Mouse (Mus musculus): Measurements from ENCODE around the gene Asb6. TPM values are rescaled to one million over a fixed set of nuclear protein-coding genes. Genes with fewer than 3 reads are reported as not detected.

The Asb6 gene
- polyA plus RNA-seq, 1 experiment from 2014 or later, result 34.5 TPM

DNA sequence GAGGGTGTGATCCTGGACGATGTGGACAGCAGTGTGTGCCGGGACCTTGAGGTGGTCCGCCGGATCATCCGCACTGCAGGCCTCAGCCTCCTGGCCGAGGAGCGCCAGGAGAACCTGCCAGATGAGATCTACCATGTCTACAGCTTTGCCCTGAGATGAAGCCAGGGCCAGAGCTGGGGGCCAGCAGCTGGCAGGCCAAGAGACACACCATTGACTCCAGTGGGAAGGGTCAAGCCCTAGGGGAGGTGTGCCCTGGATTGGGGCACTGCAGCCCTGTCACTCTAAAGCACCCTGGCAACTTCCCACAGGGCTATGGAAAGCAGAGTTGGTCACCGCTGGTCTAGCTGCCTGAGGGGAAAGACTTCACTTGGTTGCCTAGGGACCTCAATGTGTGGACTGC is 7.7 kb downstream of the Asb6 start:
- TF ChIP-seq CTCF (IDR thresholded peaks at IDR 0.05; ENCODE audit: low read depth), result no peak
- Histone ChIP-seq H3K36me3 (ENCODE audit: insufficient read depth) (peaks cover 81% of the 10 kb centered on the region), H3K27me3 (ENCODE audit: insufficient read depth, low read length) (no peaks in the 10 kb centered on the region), H3K9me3 (ENCODE audit: low read depth, low read length) (no peaks in the 10 kb centered on the region), H3K4me3 (ENCODE audit: low read depth, low read length) (no peak overlapping the region), H3K4me1 (ENCODE audit: insufficient read depth) (peaks cover 12% of the 10 kb centered on the region), H3K4me2 (no peak overlapping the region), H3K9ac (no peak overlapping the region), H3K27ac (ENCODE audit: low read depth) (peak overlapping the region; percentile 65)
- DNase-seq, result no peak
- 87% methylated on average over 8 of the region's 8 CpGs for WGBS
- no peak for ATAC-seq (ENCODE audit: insufficient read depth)

DNA sequence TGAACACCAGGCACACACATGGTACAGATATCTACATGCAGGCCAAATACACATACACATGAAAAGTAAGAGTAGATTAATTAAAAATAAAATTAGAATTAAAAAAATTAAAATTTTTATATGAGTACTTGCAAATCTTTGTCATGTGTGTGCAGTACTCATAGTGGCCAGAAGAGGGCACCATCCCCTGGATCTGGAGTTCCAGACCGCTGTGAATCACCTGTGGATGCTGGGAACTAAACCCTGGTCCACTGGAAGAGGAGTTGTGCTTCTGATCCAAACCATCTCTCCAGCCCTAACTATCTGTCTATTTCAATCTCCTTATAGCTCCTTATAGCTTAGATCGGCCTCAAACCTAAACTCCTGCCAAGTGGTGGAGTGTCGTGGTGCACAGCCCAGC is 9.1 kb downstream of the Asb6 start:
- peak; percentile 55 for TF ChIP-seq CTCF (IDR thresholded peaks at IDR 0.05; ENCODE audit: low read depth)
- ATAC-seq (ENCODE audit: insufficient read depth), result no peak
- Histone ChIP-seq H3K4me1 (ENCODE audit: insufficient read depth) (peaks cover 4% of the 10 kb centered on the region; the same call in 1 of the 2 replicates), H3K36me3 (ENCODE audit: insufficient read depth) (peaks cover 83% of the 10 kb centered on the region), H3K9me3 (ENCODE audit: low read depth, low read length) (no peaks in the 10 kb centered on the region), H3K9ac (no peak overlapping the region), H3K27ac (ENCODE audit: low read depth) (no peak overlapping the region), H3K4me2 (no peak overlapping the region), H3K27me3 (ENCODE audit: insufficient read depth, low read length) (no peaks in the 10 kb centered on the region), H3K4me3 (ENCODE audit: low read depth, low read length) (no peak overlapping the region)
- no peak for DNase-seq
- WGBS, result 93% methylated on average over 3 of the region's 3 CpGs

DNA sequence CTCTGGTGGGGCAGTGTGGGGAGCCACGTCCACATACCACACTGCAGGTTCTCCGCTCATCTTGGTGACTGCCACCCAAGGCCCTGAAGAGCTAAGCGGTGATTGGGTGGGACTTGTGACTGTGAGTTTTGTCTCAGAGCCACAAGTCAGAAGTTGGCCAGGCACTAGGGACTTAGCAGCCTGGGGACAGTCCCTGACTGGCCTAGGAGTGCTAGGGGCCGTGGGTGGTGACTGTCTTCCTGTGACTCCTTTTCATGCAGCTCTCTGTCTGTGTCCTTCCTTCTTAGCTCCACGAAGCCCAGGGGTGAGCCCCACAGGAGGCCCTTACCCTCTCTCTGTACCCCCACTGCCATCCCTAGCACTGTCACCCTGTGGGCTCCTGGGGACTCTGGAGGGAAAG is 10.3 kb downstream of the Asb6 start:
- Histone ChIP-seq H3K9me3 (ENCODE audit: low read depth, low read length) (no peaks in the 10 kb centered on the region), H3K27ac (ENCODE audit: low read depth) (no peak overlapping the region), H3K9ac (no peak overlapping the region), H3K27me3 (ENCODE audit: insufficient read depth, low read length) (no peaks in the 10 kb centered on the region), H3K4me2 (no peak overlapping the region), H3K36me3 (ENCODE audit: insufficient read depth) (peaks cover 84% of the 10 kb centered on the region), H3K4me1 (ENCODE audit: insufficient read depth) (peaks cover 4% of the 10 kb centered on the region; the same call in 1 of the 2 replicates), H3K4me3 (ENCODE audit: low read depth, low read length) (no peak overlapping the region)
- ATAC-seq (ENCODE audit: insufficient read depth) (no peak), DNase-seq (no peak)
- WGBS, result 90% methylated on average over 5 of the region's 5 CpGs
- TF ChIP-seq CTCF (IDR thresholded peaks at IDR 0.05; ENCODE audit: low read depth), result no peak

DNA sequence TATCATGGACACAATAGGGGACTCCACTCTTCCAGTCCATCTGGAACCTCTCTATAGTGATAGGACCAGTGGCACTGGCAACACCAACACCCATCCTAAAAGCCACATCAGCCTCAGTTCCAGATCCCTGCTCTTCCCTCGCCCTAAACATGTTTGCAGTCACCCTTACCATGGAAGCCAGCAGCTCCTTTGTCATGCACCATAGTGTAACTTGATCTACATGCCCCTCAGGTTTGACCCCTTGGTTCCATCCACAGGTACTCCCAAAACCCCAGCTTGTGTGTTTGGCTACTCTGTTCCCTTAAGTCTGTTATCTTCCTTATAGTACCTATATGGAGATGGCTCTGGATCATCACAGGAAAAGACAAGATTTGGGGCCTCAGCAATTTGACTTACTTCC is 13.8 kb downstream of the Asb6 start:
- no peak overlapping the region for H3K4me2 ChIP-seq
- WGBS, result 90% methylated on average over 1 of the region's 1 CpGs
- no peak for DNase-seq

DNA sequence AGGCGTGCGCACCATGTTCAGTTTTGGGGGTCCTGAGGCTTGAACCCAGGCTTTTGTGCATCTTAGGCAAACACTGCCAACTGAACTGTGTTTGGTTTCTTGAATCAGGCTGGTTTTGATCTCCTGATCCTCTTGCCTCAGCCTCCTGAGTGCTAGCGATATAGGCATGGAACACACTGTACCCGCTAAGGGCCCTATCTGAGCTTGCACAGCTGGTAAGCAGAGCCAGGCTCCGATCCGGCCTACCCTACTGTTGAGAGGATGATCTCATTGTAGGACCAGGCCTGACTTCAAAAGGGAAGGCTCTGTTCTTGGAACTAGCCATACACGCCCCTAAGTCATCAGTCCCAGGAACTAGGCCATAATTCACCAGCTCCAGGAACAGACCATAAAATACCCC is 19.6 kb downstream of the Asb6 start:
- peaks cover 41% of the 10 kb centered on the region for H3K36me3 ChIP-seq (ENCODE audit: insufficient read depth)
- H3K9ac ChIP-seq, result no peak overlapping the region
- H3K27me3 ChIP-seq (ENCODE audit: insufficient read depth, low read length), result no peaks in the 10 kb centered on the region
- no peak overlapping the region for H3K4me2 ChIP-seq
- no peak for TF ChIP-seq CTCF (IDR thresholded peaks at IDR 0.05; ENCODE audit: low read depth)
- H3K27ac ChIP-seq (ENCODE audit: low read depth), result no peak overlapping the region
- peaks cover 6% of the 10 kb centered on the region; the same call in 1 of the 2 replicates for H3K4me1 ChIP-seq (ENCODE audit: insufficient read depth)
- ATAC-seq (ENCODE audit: insufficient read depth) (no peak), DNase-seq (no peak)
- H3K9me3 ChIP-seq (ENCODE audit: low read depth, low read length), result no peaks in the 10 kb centered on the region
- 84% methylated on average over 7 of the region's 7 CpGs for WGBS
- no peak overlapping the region for H3K4me3 ChIP-seq (ENCODE audit: low read depth, low read length)

More for the DNA sequence above, 13.8 kb downstream of the Asb6 start:
- no peaks in the 10 kb centered on the region for H3K27me3 ChIP-seq (ENCODE audit: insufficient read depth, low read length)
- ATAC-seq (ENCODE audit: insufficient read depth), result no peak
- H3K9me3 ChIP-seq (ENCODE audit: low read depth, low read length), result no peaks in the 10 kb centered on the region
- H3K27ac ChIP-seq (ENCODE audit: low read depth), result no peak overlapping the region
- no peak for TF ChIP-seq CTCF (IDR thresholded peaks at IDR 0.05; ENCODE audit: low read depth)
- no peak overlapping the region for H3K4me3 ChIP-seq (ENCODE audit: low read depth, low read length)
- no peaks in the 10 kb centered on the region for H3K4me1 ChIP-seq (ENCODE audit: insufficient read depth)
- no peak overlapping the region for H3K9ac ChIP-seq
- peaks cover 79% of the 10 kb centered on the region for H3K36me3 ChIP-seq (ENCODE audit: insufficient read depth)

DNA sequence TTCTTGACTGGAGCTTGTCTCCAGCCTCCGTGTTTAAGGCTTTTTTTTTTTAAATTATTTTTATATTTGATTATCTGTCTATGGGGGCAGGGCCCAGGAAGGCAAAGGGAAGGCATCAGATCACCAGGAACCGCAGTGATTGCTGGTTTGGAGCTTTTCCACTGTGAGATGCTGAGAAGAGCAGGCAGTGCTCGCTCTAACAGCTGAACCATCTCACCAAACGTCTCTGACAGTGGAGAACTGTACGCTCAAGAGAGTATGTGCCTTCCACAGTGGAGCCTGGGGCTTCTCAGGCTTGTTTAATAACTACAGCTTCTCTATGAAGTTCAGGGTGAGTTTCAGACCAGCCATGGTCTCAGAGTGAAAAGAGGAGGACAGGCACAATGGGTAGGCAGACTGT is 20.6 kb downstream of the Asb6 start:
- peaks cover 31% of the 10 kb centered on the region for H3K36me3 ChIP-seq (ENCODE audit: insufficient read depth)
- peak overlapping the region; percentile 97 for H3K4me2 ChIP-seq
- peak overlapping the region; percentile 47; the same call in 1 of the 2 replicates for H3K27ac ChIP-seq (ENCODE audit: low read depth)
- peaks cover 6% of the 10 kb centered on the region; the same call in 1 of the 2 replicates for H3K4me1 ChIP-seq (ENCODE audit: insufficient read depth)
- H3K27me3 ChIP-seq (ENCODE audit: insufficient read depth, low read length), result no peaks in the 10 kb centered on the region
- no peak for ATAC-seq (ENCODE audit: insufficient read depth)
- peak; percentile 76 for DNase-seq
- no peak overlapping the region for H3K9ac ChIP-seq
- no peak for TF ChIP-seq CTCF (IDR thresholded peaks at IDR 0.05; ENCODE audit: low read depth)
- H3K4me3 ChIP-seq (ENCODE audit: low read depth, low read length), result no peak overlapping the region
- WGBS, result 43% methylated on average over 5 of the region's 5 CpGs
- no peaks in the 10 kb centered on the region for H3K9me3 ChIP-seq (ENCODE audit: low read depth, low read length)

DNA sequence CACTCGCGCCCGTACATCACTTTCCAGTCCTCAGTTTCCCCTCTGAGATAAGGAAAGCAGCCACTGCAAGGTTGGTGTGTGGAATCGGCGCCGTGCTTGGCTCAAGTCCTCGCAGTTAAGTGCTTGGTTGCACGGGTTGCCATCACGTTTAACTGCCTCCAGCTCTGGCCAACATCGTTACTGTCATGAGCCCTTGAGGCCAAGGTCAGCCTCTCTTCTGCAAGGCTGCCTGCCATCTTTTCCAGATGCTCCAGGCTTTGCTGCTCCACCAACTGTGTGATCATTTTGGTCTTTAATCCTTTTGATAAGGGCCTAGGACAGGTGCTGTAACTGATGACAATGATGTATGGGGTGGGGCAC is 21.9 kb downstream of the Asb6 start:
- peaks cover 18% of the 10 kb centered on the region; the same call in 1 of the 2 replicates for H3K36me3 ChIP-seq (ENCODE audit: insufficient read depth)
- peak overlapping the region; percentile 87 for H3K4me3 ChIP-seq (ENCODE audit: low read depth, low read length)
- WGBS, result 1% methylated on average over 10 of the region's 10 CpGs
- peak overlapping the region; percentile 90 for H3K27ac ChIP-seq (ENCODE audit: low read depth)
- peak overlapping the region; percentile 92 for H3K9ac ChIP-seq
- no peaks in the 10 kb centered on the region for H3K9me3 ChIP-seq (ENCODE audit: low read depth, low read length)
- TF ChIP-seq CTCF (IDR thresholded peaks at IDR 0.05; ENCODE audit: low read depth), result no peak
- DNase-seq (no peak), ATAC-seq (ENCODE audit: insufficient read depth) (peak; percentile 0; the same call in 1 of the 2 replicates)
- peaks cover 6% of the 10 kb centered on the region; the same call in 1 of the 2 replicates for H3K4me1 ChIP-seq (ENCODE audit: insufficient read depth)
- H3K4me2 ChIP-seq, result peak overlapping the region; percentile 97
- no peaks in the 10 kb centered on the region for H3K27me3 ChIP-seq (ENCODE audit: insufficient read depth, low read length)

All from lung, embryonic 14.5 days (tissue).